Mouse (Mus musculus) embryonic facial prominence, embryonic 14.5 days (tissue): ENCODE results near the gene Sik2. TPM values are rescaled to one million over a fixed set of nuclear protein-coding genes. Genes with fewer than 3 reads are reported as not detected.

ENCODE experiments used
- polyA plus RNA-seq: library from polyadenylated mRNA; unstranded; fragments of >200 nt; fragmentation: Nextera tagmentation; extraction: Ambion mirVana; gene quantifications from 2 replicates; pipeline ENCODE4 v1.2.1, GENCODE M21; 2014

The Sik2 gene
- polyA plus RNA-seq, 1 experiment from 2014 or later = 15.8 TPM

Other genes with a start within 250 kb of the Sik2 start
- 10.2 and 14.2 TPM in 2 replicates for gene Fdxacb1, start 240.8 kb downstream of the Sik2 start, polyA plus RNA-seq
- 35.7 and 38.2 TPM in 2 replicates for gene Alg9, start 234.1 kb downstream of the Sik2 start, polyA plus RNA-seq
- gene 1110032A03Rik, start 233.6 kb downstream of the Sik2 start, polyA plus RNA-seq = 32.5 and 41.2 TPM in 2 replicates
- gene Ppp2r1b, start 163.8 kb downstream of the Sik2 start, polyA plus RNA-seq = 55.7 and 60.0 TPM in 2 replicates
- 0.31 and 0.39 TPM in 2 replicates for gene Btg4, start 51.8 kb upstream of the Sik2 start, polyA plus RNA-seq
- gene Layn, start 68.0 kb upstream of the Sik2 start, polyA plus RNA-seq = 5.0 and 6.0 TPM in 2 replicates
- gene 4833427G06Rik, start 93.0 kb upstream of the Sik2 start, polyA plus RNA-seq = 0.93 and 5.0 TPM in 2 replicates
- gene Gm32742, start 156.4 kb upstream of the Sik2 start, polyA plus RNA-seq = 0.07 and 0.08 TPM in 2 replicates
- gene Pou2af1, start 204.6 kb upstream of the Sik2 start, polyA plus RNA-seq = 0.10 TPM in 1 of 2 replicates, not detected in the other